Mouse (Mus musculus): Measurements from ENCODE around the gene Fancc. TPM values are rescaled to one million over a fixed set of nuclear protein-coding genes. Genes with fewer than 3 reads are reported as not detected.

The Fancc gene
- polyA plus RNA-seq, 1 experiment: 0.19 TPM

DNA sequence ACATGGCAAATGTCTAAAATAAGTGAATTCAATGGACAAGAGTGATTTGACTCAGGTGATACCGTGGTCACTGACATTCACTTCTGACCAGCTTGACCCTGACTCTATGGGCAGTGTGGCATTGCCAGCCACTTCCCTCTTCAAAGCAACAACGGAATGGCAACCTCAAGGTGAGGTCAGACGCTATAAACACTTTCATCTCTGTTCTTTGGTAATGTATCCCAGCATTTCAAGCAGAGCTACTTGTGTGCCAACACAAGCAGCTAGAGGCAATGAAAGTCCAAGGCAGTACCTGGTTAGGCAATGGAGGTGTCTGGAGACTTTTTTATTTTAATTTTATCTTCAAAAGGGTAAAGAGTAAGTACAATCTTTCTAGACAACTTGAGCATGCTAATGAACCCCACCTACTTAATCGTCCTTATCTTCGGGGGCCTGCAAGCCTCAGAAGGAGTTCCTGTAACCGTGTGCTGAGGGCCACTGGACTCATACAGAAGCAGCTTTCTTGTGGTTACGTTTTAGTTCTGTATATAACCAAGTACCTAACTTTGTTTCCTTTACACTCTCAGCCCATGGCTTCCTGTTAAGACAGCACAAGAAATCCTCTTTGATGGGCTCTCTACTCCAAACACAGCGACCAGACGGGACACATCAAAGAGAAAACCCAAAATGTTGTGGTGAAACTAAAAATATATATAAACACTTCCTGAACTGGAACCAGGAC, 86.3 kb downstream of the Fancc start:
- H3K9me3 ChIP-seq: no peaks in the 10 kb centered on the region
- peak overlapping the region; percentile 76 for H3K4me3 ChIP-seq (replicated peaks)
- no peaks in the 10 kb centered on the region for H3K36me3 ChIP-seq (replicated peaks; ENCODE audit: low read length)
- TF ChIP-seq FLI1 (IDR thresholded peaks at IDR 0.05; ENCODE audit: low read length): no peak
- TF ChIP-seq GATA1 (IDR thresholded peaks at IDR 0.05; ENCODE audit: borderline replicate concordance, low read length): no peak
- H3K27me3 ChIP-seq (replicated peaks): peaks cover 2% of the 10 kb centered on the region
- H3K4me1 ChIP-seq: peaks cover 17% of the 10 kb centered on the region

DNA sequence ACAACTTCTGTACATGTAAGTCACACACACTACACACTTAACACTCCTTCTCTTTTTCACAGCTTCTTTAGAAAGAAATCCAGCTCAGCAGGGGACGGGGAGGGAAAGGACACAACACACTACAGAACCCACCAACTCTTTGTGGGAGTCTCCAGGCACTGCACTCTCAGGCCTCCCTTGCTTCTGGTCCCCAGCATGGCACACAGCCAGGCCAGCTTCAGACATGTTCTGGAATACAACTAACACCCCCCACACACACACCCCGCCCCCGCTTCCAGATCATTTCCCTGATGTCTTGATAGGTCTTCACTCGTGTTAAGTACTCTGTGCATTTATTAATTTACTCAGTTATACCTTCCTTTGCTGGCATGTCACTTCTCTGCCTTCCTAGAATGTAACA, 91.9 kb downstream of the Fancc start:
- H3K9me3 ChIP-seq: no peaks in the 10 kb centered on the region
- no peaks in the 10 kb centered on the region for H3K36me3 ChIP-seq (replicated peaks; ENCODE audit: low read length)
- TF ChIP-seq GATA1 (IDR thresholded peaks at IDR 0.05; ENCODE audit: borderline replicate concordance, low read length): no peak
- no peak for TF ChIP-seq FLI1 (IDR thresholded peaks at IDR 0.05; ENCODE audit: low read length)
- H3K4me1 ChIP-seq: peaks cover 3% of the 10 kb centered on the region; the same call in 1 of the 2 replicates
- peaks cover 4% of the 10 kb centered on the region for H3K27me3 ChIP-seq (replicated peaks)
- no peak overlapping the region for H3K4me3 ChIP-seq (replicated peaks)

DNA sequence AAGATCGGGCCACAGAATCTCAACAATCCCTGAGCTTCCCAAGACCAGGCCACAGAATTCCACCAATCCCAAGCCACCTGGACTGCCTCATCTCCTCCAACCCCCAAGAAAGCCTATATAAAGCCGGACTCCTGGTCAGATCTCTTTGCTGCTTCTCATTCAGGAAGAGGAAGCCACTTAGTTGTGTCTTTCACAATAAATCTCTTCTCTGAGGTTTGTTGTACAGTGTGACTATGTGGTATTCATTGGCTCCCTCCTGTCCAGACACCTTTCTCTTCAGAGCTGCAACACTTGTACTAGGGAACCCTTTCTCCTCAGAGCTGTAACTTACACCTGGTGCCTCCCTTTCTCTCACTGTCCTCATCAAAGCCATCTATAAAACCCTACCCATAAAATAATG, 92.4 kb downstream of the Fancc start:
- TF ChIP-seq GATA1 (IDR thresholded peaks at IDR 0.05; ENCODE audit: borderline replicate concordance, low read length) (no peak), FLI1 (IDR thresholded peaks at IDR 0.05; ENCODE audit: low read length) (no peak)
- no peaks in the 10 kb centered on the region for H3K9me3 ChIP-seq
- peaks cover 3% of the 10 kb centered on the region; the same call in 1 of the 2 replicates for H3K4me1 ChIP-seq
- no peak overlapping the region for H3K4me3 ChIP-seq (replicated peaks)
- no peaks in the 10 kb centered on the region for H3K36me3 ChIP-seq (replicated peaks; ENCODE audit: low read length)
- H3K27me3 ChIP-seq (replicated peaks): peaks cover 7% of the 10 kb centered on the region

DNA sequence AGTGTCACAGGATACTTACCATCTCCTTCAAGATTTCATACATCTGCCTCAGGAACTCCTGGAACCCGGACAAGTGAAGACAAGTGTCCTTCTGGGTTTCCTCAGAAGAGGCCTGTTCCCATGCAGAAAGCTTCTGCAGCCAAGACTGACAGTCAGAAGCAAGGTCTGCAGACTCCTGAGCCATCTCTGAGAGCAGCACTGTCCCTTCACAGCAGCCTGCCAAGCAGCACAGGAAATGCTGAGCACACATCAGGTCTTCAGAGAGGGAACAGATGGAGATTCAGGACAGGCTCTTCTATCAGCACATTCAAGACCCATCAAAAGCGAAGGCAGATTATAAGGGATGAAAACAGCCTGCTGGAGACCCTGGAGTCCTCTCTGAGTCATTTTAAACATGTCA, 94.3 kb downstream of the Fancc start:
- peaks cover 3% of the 10 kb centered on the region; the same call in 1 of the 2 replicates for H3K4me1 ChIP-seq
- H3K9me3 ChIP-seq: no peaks in the 10 kb centered on the region
- TF ChIP-seq GATA1 (IDR thresholded peaks at IDR 0.05; ENCODE audit: borderline replicate concordance, low read length) (no peak), FLI1 (IDR thresholded peaks at IDR 0.05; ENCODE audit: low read length) (no peak)
- no peaks in the 10 kb centered on the region for H3K36me3 ChIP-seq (replicated peaks; ENCODE audit: low read length)
- H3K4me3 ChIP-seq (replicated peaks): no peak overlapping the region
- H3K27me3 ChIP-seq (replicated peaks): peaks cover 7% of the 10 kb centered on the region

DNA sequence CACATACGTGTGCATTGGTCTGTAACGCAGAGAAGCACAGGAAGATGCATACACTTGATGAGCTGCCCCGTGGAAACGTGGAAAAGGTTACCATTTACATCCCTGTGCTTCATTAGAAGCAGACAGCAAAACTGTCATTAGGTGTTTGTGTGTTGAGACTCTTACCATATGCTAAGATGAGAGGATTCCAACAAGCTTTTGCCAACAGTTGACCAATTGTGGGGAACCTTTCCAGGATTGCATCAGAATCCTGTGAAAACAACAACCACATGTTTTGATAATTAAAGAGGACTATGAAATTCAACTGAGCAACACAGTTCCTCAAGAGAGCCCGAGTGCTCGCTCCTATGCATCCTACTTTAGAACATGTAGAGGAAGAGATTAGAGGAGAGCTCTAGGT, 97.0 kb downstream of the Fancc start:
- Histone ChIP-seq H3K9me3 (no peaks in the 10 kb centered on the region), H3K36me3 (replicated peaks; ENCODE audit: low read length) (no peaks in the 10 kb centered on the region), H3K4me1 (peaks cover 7% of the 10 kb centered on the region), H3K27me3 (replicated peaks) (peaks cover 9% of the 10 kb centered on the region), H3K4me3 (replicated peaks) (no peak overlapping the region)
- TF ChIP-seq GATA1 (IDR thresholded peaks at IDR 0.05; ENCODE audit: borderline replicate concordance, low read length): no peak
- TF ChIP-seq FLI1 (IDR thresholded peaks at IDR 0.05; ENCODE audit: low read length): no peak

DNA sequence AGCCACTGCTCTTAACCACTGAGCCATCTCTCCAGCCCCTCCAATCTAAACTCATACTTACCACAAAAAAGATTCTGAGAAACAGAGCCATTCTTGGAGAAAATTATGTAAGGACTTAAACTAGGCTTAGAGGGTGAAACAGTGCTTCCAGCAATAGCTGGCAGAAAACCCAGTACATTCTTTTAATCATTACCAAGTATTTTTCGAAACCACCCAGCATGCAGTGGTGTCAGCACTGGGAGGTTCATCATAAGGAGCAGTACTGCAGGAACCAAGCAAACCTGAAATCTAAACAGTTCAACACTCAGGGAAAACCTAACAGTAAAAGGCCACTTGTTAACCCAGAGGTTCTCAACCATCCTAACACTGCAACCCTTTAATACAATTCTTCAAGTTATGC, 99.7 kb downstream of the Fancc start:
- TF ChIP-seq FLI1 (IDR thresholded peaks at IDR 0.05; ENCODE audit: low read length) (no peak), GATA1 (IDR thresholded peaks at IDR 0.05; ENCODE audit: borderline replicate concordance, low read length) (no peak)
- H3K36me3 ChIP-seq (replicated peaks; ENCODE audit: low read length): no peaks in the 10 kb centered on the region
- peaks cover 12% of the 10 kb centered on the region for H3K27me3 ChIP-seq (replicated peaks)

DNA sequence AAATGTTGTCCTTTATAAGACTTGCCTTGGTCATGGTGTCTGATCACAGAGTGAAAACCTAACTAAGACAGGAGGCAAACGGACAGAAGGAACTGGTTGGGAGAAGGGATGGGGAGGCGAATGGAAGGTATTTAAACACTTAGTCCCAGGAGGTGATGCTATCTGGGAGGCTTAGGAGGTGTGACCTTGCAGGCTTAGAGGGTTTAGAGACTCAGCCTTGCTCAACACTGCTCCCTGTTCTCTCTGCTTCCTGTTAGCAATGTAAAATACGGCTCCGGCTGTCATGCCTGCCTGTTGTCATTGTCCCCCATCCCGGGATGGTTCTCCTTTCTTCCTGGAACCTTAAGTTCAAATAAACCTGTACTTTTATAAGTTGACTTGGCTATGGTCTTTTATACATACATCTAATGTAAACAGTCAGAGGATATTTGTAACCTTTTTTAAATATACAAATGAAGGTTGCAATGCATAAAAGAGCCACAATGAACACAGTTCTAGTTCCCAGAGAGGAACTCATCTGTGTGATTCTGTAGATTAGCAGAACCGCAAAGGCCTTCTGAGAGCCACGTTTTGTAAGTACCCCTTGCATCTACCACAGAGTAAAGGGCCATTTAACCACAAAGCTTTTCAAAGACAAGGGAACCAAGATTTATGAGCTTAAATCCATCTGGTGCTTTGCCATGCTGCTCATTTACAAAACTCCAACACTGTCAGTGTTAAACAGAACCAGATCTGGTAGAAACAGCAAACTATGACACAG, 102.6 kb downstream of the Fancc start:
- H3K27me3 ChIP-seq (replicated peaks): peaks cover 16% of the 10 kb centered on the region
- no peaks in the 10 kb centered on the region for H3K36me3 ChIP-seq (replicated peaks; ENCODE audit: low read length)
- peaks cover 14% of the 10 kb centered on the region for H3K4me1 ChIP-seq
- no peak overlapping the region for H3K4me3 ChIP-seq (replicated peaks)
- no peak for TF ChIP-seq FLI1 (IDR thresholded peaks at IDR 0.05; ENCODE audit: low read length)
- no peaks in the 10 kb centered on the region for H3K9me3 ChIP-seq

More for the DNA sequence above, 99.7 kb downstream of the Fancc start:
- H3K4me1 ChIP-seq: peaks cover 14% of the 10 kb centered on the region
- H3K4me3 ChIP-seq (replicated peaks): no peak overlapping the region
- no peaks in the 10 kb centered on the region for H3K9me3 ChIP-seq

DNA sequence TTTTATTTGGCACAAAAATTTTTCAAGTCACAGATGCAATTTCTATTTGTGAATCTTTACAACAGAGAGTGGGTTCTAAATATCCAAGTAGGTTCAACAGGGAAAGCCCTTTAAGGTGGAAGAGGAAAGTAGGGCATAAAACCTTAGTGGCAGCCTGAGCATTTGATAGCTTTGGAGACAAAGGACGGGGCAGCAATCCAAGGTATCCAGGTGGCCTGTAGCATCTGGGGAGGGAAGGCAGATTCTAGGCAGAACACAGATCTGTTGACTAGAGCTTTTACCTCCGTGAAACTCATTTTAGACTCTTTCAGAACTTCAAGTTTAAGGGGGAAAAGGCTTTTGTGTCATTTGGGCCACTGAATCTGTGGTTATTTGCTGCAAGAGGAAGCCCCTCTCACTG, 111.8 kb downstream of the Fancc start:
- TF ChIP-seq GATA1 (IDR thresholded peaks at IDR 0.05; ENCODE audit: borderline replicate concordance, low read length) (no peak), FLI1 (IDR thresholded peaks at IDR 0.05; ENCODE audit: low read length) (no peak)
- Histone ChIP-seq H3K4me1 (no peaks in the 10 kb centered on the region), H3K9me3 (no peaks in the 10 kb centered on the region), H3K27me3 (replicated peaks) (peaks cover 5% of the 10 kb centered on the region), H3K4me3 (replicated peaks) (no peak overlapping the region), H3K36me3 (replicated peaks; ENCODE audit: low read length) (no peaks in the 10 kb centered on the region)

DNA sequence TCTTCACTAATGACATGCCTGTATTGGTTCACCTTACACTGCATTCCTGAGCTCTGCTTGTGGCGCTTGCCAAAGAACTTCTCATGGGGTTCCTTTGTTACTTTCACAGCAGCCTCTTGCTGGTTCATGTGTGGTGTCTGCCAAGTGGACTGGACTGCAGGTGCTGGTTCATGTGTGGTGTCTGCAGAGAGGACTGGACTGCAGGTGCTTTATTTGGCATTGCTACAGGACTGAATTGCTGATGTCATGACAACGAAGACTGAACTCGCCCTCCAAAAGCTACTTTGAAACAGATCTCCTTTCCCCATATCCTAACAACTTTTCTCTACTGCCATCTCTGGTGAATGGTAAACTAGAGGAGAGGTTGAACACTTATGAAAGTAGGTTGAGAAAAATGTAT, 112.3 kb downstream of the Fancc start:
- H3K36me3 ChIP-seq (replicated peaks; ENCODE audit: low read length): no peaks in the 10 kb centered on the region
- peaks cover 4% of the 10 kb centered on the region for H3K27me3 ChIP-seq (replicated peaks)
- no peaks in the 10 kb centered on the region for H3K4me1 ChIP-seq
- TF ChIP-seq GATA1 (IDR thresholded peaks at IDR 0.05; ENCODE audit: borderline replicate concordance, low read length) (no peak), FLI1 (IDR thresholded peaks at IDR 0.05; ENCODE audit: low read length) (no peak)
- no peaks in the 10 kb centered on the region for H3K9me3 ChIP-seq
- H3K4me3 ChIP-seq (replicated peaks): no peak overlapping the region

DNA sequence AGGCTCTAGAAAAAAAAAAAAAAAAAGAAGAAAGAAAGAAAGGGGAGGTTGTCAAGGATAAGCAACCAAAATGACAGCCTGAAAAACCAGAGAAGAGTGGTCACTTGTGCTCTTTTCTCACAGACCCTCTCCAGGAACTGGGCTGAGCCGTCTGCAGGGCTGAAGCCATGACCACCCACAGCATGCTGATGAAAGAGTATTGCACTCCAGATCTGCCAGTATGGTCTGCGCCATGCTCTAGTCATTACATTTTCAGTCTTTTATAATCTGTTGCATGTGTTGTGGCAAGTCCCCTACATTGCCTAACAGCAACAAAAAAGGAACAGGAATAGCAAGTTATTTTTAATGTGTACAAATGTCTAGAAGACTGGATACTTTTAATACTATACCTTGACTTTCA, 114.9 kb downstream of the Fancc start:
- Histone ChIP-seq H3K27me3 (replicated peaks) (peaks cover 2% of the 10 kb centered on the region), H3K9me3 (no peaks in the 10 kb centered on the region), H3K4me1 (no peaks in the 10 kb centered on the region), H3K4me3 (replicated peaks) (no peak overlapping the region), H3K36me3 (replicated peaks; ENCODE audit: low read length) (no peaks in the 10 kb centered on the region)
- no peak for TF ChIP-seq GATA1 (IDR thresholded peaks at IDR 0.05; ENCODE audit: borderline replicate concordance, low read length)
